Comparison of ENCODE assay signal across 9 mouse cellular contexts in genomic region chr8:71971945-71972344, GRCm38 (mm10). TPM values are rescaled to one million over a fixed set of nuclear protein-coding genes. Genes with fewer than 3 reads are reported as not detected.
DNase-seq lines count a peak whose midpoint lies in the region; ATAC-seq and TF ChIP-seq lines count a peak whose summit lies in the region.
"Had no signal": no experiment of that assay in that cellular context is flagged by ENCODE, and none has a peak within 500 bp of the region (broad histone marks: within the 10 kb centered on the region; RNA-seq: fewer than 3 reads in every experiment).

No protein-coding gene starts in this region.

- WGBS in heart, postnatal 0 days: 53% methylated on average over 1 of the region's 1 CpGs
- 69% methylated on average over 1 of the region's 1 CpGs for WGBS in heart, embryonic 11.5 days (ENCODE audit: insufficient replicate concordance)
- WGBS in midbrain, embryonic 13.5 days: 89% methylated on average over 1 of the region's 1 CpGs
- 69% methylated on average over 1 of the region's 1 CpGs for WGBS in midbrain, embryonic 10.5 days
- WGBS in midbrain, postnatal 0 days: 79% methylated on average over 1 of the region's 1 CpGs

- TF ChIP-seq CTCF in heart, postnatal 0 days (IDR thresholded peaks at IDR 0.05; ENCODE audit: low read depth): peak; percentile 62
- TF ChIP-seq CTCF in midbrain, postnatal 0 days (IDR thresholded peaks at IDR 0.05): peak; percentile 75

- H3K9me3 ChIP-seq in heart, postnatal 0 days (replicated peaks; ENCODE audit: control insufficient read depth, low read length): no peaks in the 10 kb centered on the region
- no peaks in the 10 kb centered on the region for H3K9me3 ChIP-seq in heart, embryonic 11.5 days (replicated peaks; ENCODE audit: control insufficient read depth, low read length)
- no peaks in the 10 kb centered on the region for H3K9me3 ChIP-seq in midbrain, embryonic 13.5 days
- H3K9me3 ChIP-seq in midbrain, embryonic 10.5 days (replicated peaks): peaks cover 9% of the 10 kb centered on the region
- H3K9me3 ChIP-seq in midbrain, postnatal 0 days (ENCODE audit: low read length): no peaks in the 10 kb centered on the region

- DNase-seq in heart, postnatal 0 days (ENCODE audit: low spot score): no peak
- no peak for DNase-seq in midbrain, embryonic 10.5 days (ENCODE audit: low spot score)
- peak; percentile 16 for DNase-seq in c-Kit-positive CD71-positive TER-119-positive erythroid progenitor cells, embryonic 14.5 days (ENCODE audit: low spot score)
- peak; percentile 35 for DNase-seq in midbrain, postnatal 0 days (ENCODE audit: low spot score)
- no peak for DNase-seq in right cerebral cortex, postnatal 10 days (ENCODE audit: low spot score in 2 of 2)
- DNase-seq in gastrocnemius, adult 8-10 months (ENCODE audit: low spot score in 2 of 2): no peak

- no peaks in the 10 kb centered on the region for H3K27me3 ChIP-seq in heart, postnatal 0 days (ENCODE audit: control insufficient read depth, insufficient read depth, low read length)
- H3K27me3 ChIP-seq in heart, embryonic 11.5 days (ENCODE audit: control insufficient read depth, insufficient read depth, low read length): no peaks in the 10 kb centered on the region
- no peaks in the 10 kb centered on the region for H3K27me3 ChIP-seq in midbrain, embryonic 13.5 days
- no peaks in the 10 kb centered on the region for H3K27me3 ChIP-seq in midbrain, embryonic 10.5 days (ENCODE audit: low read depth, poor library complexity, severe bottlenecking)
- no peaks in the 10 kb centered on the region for H3K27me3 ChIP-seq in midbrain, postnatal 0 days (ENCODE audit: insufficient read depth, low read length)

- ATAC-seq in heart, postnatal 0 days (ENCODE audit: insufficient read depth, low read depth): no peak
- ATAC-seq in heart, embryonic 11.5 days (replicated peaks; ENCODE audit: insufficient number of reproducible peaks, low FRiP score, low TSS enrichment): no peak
- 0 out of 2 replicates have a peak, but pooled peaks have one; percentile 37 for ATAC-seq in midbrain, embryonic 13.5 days
- ATAC-seq in midbrain, postnatal 0 days (ENCODE audit: low FRiP score): 0 out of 2 replicates have a peak, but pooled peaks have one; percentile 38

- H3K27ac ChIP-seq in heart, postnatal 0 days (ENCODE audit: low read depth): no peak overlapping the region
- H3K27ac ChIP-seq in heart, embryonic 11.5 days (ENCODE audit: low read depth, low read length): no peak overlapping the region
- no peak overlapping the region for H3K27ac ChIP-seq in midbrain, embryonic 13.5 days
- H3K27ac ChIP-seq in midbrain, embryonic 10.5 days (replicated peaks): no peak overlapping the region
- H3K27ac ChIP-seq in midbrain, postnatal 0 days (ENCODE audit: low read depth, low read length): no peak overlapping the region
- H3K27ac ChIP-seq: macrophage had no signal

- peaks cover 28% of the 10 kb centered on the region for H3K36me3 ChIP-seq in heart, postnatal 0 days (replicated peaks; ENCODE audit: control insufficient read depth, insufficient read depth, low read length)
- peaks cover 8% of the 10 kb centered on the region; the same call in 1 of the 2 replicates for H3K36me3 ChIP-seq in heart, embryonic 11.5 days (ENCODE audit: control insufficient read depth, insufficient read depth, low read length)
- peaks cover 26% of the 10 kb centered on the region for H3K36me3 ChIP-seq in midbrain, embryonic 13.5 days
- peaks cover 44% of the 10 kb centered on the region for H3K36me3 ChIP-seq in midbrain, embryonic 10.5 days
- peaks cover 16% of the 10 kb centered on the region; the same call in 1 of the 2 replicates for H3K36me3 ChIP-seq in midbrain, postnatal 0 days (ENCODE audit: insufficient read depth, low read length)

- no peak overlapping the region for H3K4me3 ChIP-seq in heart, postnatal 0 days (ENCODE audit: low read depth, low read length)
- no peak overlapping the region for H3K4me3 ChIP-seq in heart, embryonic 11.5 days (ENCODE audit: low read depth, low read length)
- H3K4me3 ChIP-seq in midbrain, embryonic 13.5 days (replicated peaks): no peak overlapping the region
- H3K4me3 ChIP-seq in midbrain, embryonic 10.5 days: no peak overlapping the region
- H3K4me3 ChIP-seq in midbrain, postnatal 0 days (ENCODE audit: low read depth, low read length): no peak overlapping the region

- H3K9ac ChIP-seq in heart, postnatal 0 days (replicated peaks; ENCODE audit: low read depth, low read length): no peak overlapping the region
- H3K9ac ChIP-seq in heart, embryonic 11.5 days (ENCODE audit: low read depth, low read length): no peak overlapping the region
- no peak overlapping the region for H3K9ac ChIP-seq in midbrain, embryonic 13.5 days (replicated peaks)
- H3K9ac ChIP-seq in midbrain, postnatal 0 days (replicated peaks; ENCODE audit: low read length, poor library complexity, severe bottlenecking): no peak overlapping the region

- H3K4me1 ChIP-seq in heart, postnatal 0 days (ENCODE audit: control insufficient read depth, insufficient read depth): no peaks in the 10 kb centered on the region
- no peaks in the 10 kb centered on the region for H3K4me1 ChIP-seq in heart, embryonic 11.5 days (ENCODE audit: control insufficient read depth, insufficient read depth, low read length)
- no peaks in the 10 kb centered on the region for H3K4me1 ChIP-seq in midbrain, embryonic 13.5 days (replicated peaks)
- H3K4me1 ChIP-seq in midbrain, embryonic 10.5 days: no peaks in the 10 kb centered on the region
- no peaks in the 10 kb centered on the region for H3K4me1 ChIP-seq in midbrain, postnatal 0 days (ENCODE audit: insufficient read depth, low read length)

- no peak overlapping the region for H3K4me2 ChIP-seq in heart, postnatal 0 days (ENCODE audit: low read depth, low read length)
- H3K4me2 ChIP-seq in heart, embryonic 11.5 days: no peak overlapping the region
- no peak overlapping the region for H3K4me2 ChIP-seq in midbrain, embryonic 13.5 days (replicated peaks)
- H3K4me2 ChIP-seq in midbrain, postnatal 0 days (ENCODE audit: low read depth, low read length, poor library complexity, severe bottlenecking): no peak overlapping the region

- no peak for TF ChIP-seq EP300 in heart, postnatal 0 days (IDR thresholded peaks at IDR 0.05; ENCODE audit: low read depth)

RNA-seq across cellular contexts. Expression of gene Zfp961, which starts 21.1 kb away (rescaled TPM):
- total RNA-seq in heart, postnatal 0 days (2014; rRNA removed; ENCODE audit: low replicate concordance): 3.5 and 21.6 TPM in 2 replicates
- polyA plus RNA-seq in heart, postnatal 0 days (2015; fragmentation: Nextera tagmentation; extraction: Ambion mirVana): 7.6 and 8.0 TPM in 2 replicates
- 15.2 and 15.7 TPM in 2 replicates for polyA plus RNA-seq in heart, embryonic 11.5 days (2014; fragmentation: Nextera tagmentation; extraction: Ambion mirVana)
- 16.5 and 18.8 TPM in 2 replicates for polyA plus RNA-seq in midbrain, embryonic 13.5 days (2015; fragmentation: Nextera tagmentation; extraction: Ambion mirVana)
- polyA plus RNA-seq in midbrain, embryonic 10.5 days (2016; fragmentation: Nextera tagmentation; extraction: Ambion mirVana): 24.4 and 26.6 TPM in 2 replicates
- 18.1 and 28.2 TPM in 2 replicates for total RNA-seq in midbrain, postnatal 0 days (2014; rRNA removed)
- 12.5 and 13.4 TPM in 2 replicates for polyA plus RNA-seq in midbrain, postnatal 0 days (2015; fragmentation: Nextera tagmentation; extraction: Ambion mirVana)
- 1 to 10 TPM; 1.3 to 2.3 (median 2.2) TPM for total RNA-seq in gastrocnemius, adult 8-10 months (2022)

RNA-seq across cellular contexts. Expression of gene Cyp4f18, which starts 37.5 kb away (rescaled TPM):
- 1.1 and 2.4 TPM in 2 replicates for total RNA-seq in heart, postnatal 0 days (2014; rRNA removed; ENCODE audit: low replicate concordance)
- 0.97 and 1.3 TPM in 2 replicates for polyA plus RNA-seq in heart, postnatal 0 days (2015; fragmentation: Nextera tagmentation; extraction: Ambion mirVana)
- 0.30 and 0.39 TPM in 2 replicates for polyA plus RNA-seq in heart, embryonic 11.5 days (2014; fragmentation: Nextera tagmentation; extraction: Ambion mirVana)
- polyA plus RNA-seq in midbrain, embryonic 13.5 days (2015; fragmentation: Nextera tagmentation; extraction: Ambion mirVana): 0.35 and 0.92 TPM in 2 replicates
- polyA plus RNA-seq in midbrain, embryonic 10.5 days (2016; fragmentation: Nextera tagmentation; extraction: Ambion mirVana): 0.32 and 0.36 TPM in 2 replicates
- 0.19 TPM in 1 of 2 replicates, not detected in the other for total RNA-seq in midbrain, postnatal 0 days (2014; rRNA removed)
- 0.44 and 0.49 TPM in 2 replicates for polyA plus RNA-seq in midbrain, postnatal 0 days (2015; fragmentation: Nextera tagmentation; extraction: Ambion mirVana)
- under 1 TPM in 2 of 4 experiments, not detected in 2; 0.54 to 0.91 TPM for total RNA-seq in gastrocnemius, adult 8-10 months (2022)

Comparison
In these comparisons a context has a peak if more than half of its experiments do, and no peak if none do; other contexts are left out.
1. DNase-seq: peak in c-Kit-positive CD71-positive TER-119-positive erythroid progenitor cells, embryonic 14.5 days (single experiment) and midbrain, postnatal 0 days (single experiment); none in heart, postnatal 0 days (single experiment), midbrain, embryonic 10.5 days (single experiment), right cerebral cortex, postnatal 10 days (0 of 2) and gastrocnemius, adult 8-10 months (0 of 2).
2. ATAC-seq: peak in midbrain, embryonic 13.5 days (single experiment) and midbrain, postnatal 0 days (single experiment); none in heart, postnatal 0 days (single experiment) and heart, embryonic 11.5 days (single experiment).